Mouse (Mus musculus): Measurements from ENCODE around the gene Adamtsl2. TPM values are rescaled to one million over a fixed set of nuclear protein-coding genes. Genes with fewer than 3 reads are reported as not detected.
A peak's percentile ranks its signal among the peaks of the same experiment; 100 is the strongest.

Gene Adamtsl2
- polyA plus RNA-seq, 1 experiment from 2014 or later: 4.0 TPM

DNA sequence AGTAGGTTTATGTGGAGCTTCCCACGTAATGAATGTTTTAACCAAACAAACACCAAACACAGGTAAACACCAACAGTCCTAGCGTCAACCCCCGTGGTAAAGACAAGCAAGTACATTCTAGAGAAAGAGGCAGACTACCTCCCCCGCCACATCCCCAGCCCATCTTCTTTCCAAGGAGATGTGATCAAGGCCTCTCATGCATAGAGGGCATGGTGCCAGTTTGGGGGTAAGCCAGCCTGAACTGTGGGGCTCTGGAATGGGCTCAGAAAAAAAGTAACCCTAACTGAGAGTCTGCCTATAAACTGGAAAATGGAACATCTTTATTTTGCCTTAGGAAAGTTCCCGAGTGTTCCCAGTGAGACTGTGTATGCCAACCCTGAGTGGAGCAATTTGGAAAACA lies 56.8 kb downstream of the Adamtsl2 start:
- WGBS: 67% methylated on average over 5 of the region's 5 CpGs
- H3K4me1 ChIP-seq (ENCODE audit: control insufficient read depth, insufficient read depth, low read length): no peaks in the 10 kb centered on the region
- ATAC-seq (ENCODE audit: insufficient read depth, low FRiP score): no peak

DNA sequence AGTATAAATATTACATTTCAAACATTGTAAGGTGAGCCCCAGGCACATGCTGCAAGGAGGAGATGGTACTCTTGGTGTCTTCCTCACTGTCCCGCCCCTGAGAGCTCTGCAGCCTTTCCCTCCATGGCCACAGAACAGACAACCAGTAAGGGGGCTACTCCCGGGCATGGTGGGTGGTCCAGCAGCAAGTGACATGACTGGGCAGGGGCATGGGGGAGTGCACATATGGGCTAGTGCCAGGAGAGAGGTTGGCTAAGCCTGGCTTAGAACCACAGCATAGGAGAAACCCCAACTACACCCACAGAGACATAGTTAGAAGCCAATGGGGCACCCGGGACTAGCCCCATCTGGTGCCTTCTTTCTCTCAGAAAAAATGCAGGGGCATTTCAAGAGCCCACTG lies 57.2 kb downstream of the Adamtsl2 start:
- no peak for ATAC-seq (ENCODE audit: insufficient read depth, low FRiP score)
- Histone ChIP-seq H3K4me2 (ENCODE audit: low read depth, low read length) (no peak overlapping the region), H3K27ac (ENCODE audit: low read length) (no peak overlapping the region), H3K27me3 (ENCODE audit: control insufficient read depth, insufficient read depth, low read length) (no peaks in the 10 kb centered on the region; the same call in 1 of the 2 replicates), H3K9ac (ENCODE audit: low read length) (no peak overlapping the region), H3K36me3 (ENCODE audit: control insufficient read depth, insufficient read depth, low read length) (no peaks in the 10 kb centered on the region), H3K4me3 (replicated peaks; ENCODE audit: low read length) (no peak overlapping the region), H3K9me3 (replicated peaks; ENCODE audit: control insufficient read depth, low read length) (no peaks in the 10 kb centered on the region), H3K4me1 (ENCODE audit: control insufficient read depth, insufficient read depth, low read length) (no peaks in the 10 kb centered on the region)
- WGBS: 68% methylated on average over 3 of the region's 3 CpGs

More for the DNA sequence above, 56.8 kb downstream of the Adamtsl2 start:
- Histone ChIP-seq H3K36me3 (ENCODE audit: control insufficient read depth, insufficient read depth, low read length) (no peaks in the 10 kb centered on the region), H3K9me3 (replicated peaks; ENCODE audit: control insufficient read depth, low read length) (no peaks in the 10 kb centered on the region), H3K9ac (ENCODE audit: low read length) (no peak overlapping the region), H3K4me2 (ENCODE audit: low read depth, low read length) (no peak overlapping the region), H3K4me3 (replicated peaks; ENCODE audit: low read length) (no peak overlapping the region), H3K27me3 (ENCODE audit: control insufficient read depth, insufficient read depth, low read length) (no peaks in the 10 kb centered on the region; the same call in 1 of the 2 replicates), H3K27ac (ENCODE audit: low read length) (no peak overlapping the region)

DNA sequence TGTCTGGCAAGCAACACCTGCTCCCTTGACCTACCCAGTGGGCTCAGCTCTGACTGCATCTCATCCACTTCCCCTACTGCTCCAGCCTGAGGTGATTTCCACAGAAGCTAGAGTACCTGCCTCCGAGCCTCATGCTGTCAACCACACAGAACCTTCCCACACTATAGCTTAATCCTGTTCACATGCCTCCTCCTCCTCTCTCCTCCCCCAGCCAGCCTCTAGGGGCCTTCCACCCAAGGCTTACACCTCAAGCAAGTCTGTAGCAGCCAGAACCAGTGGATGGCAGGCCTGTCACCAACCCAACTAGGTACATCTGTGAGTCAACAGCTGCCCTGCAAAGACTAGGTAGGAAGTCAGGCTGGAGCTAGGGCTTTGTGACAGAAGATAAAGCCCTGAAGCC lies 57.6 kb downstream of the Adamtsl2 start:
- no peaks in the 10 kb centered on the region for H3K36me3 ChIP-seq (ENCODE audit: control insufficient read depth, insufficient read depth, low read length)
- no peaks in the 10 kb centered on the region for H3K4me1 ChIP-seq (ENCODE audit: control insufficient read depth, insufficient read depth, low read length)
- ATAC-seq (ENCODE audit: insufficient read depth, low FRiP score): no peak
- no peak overlapping the region for H3K27ac ChIP-seq (ENCODE audit: low read length)
- no peaks in the 10 kb centered on the region; the same call in 1 of the 2 replicates for H3K27me3 ChIP-seq (ENCODE audit: control insufficient read depth, insufficient read depth, low read length)
- no peak overlapping the region for H3K4me2 ChIP-seq (ENCODE audit: low read depth, low read length)
- H3K9ac ChIP-seq (ENCODE audit: low read length): no peak overlapping the region
- H3K9me3 ChIP-seq (replicated peaks; ENCODE audit: control insufficient read depth, low read length): no peaks in the 10 kb centered on the region
- 67% methylated on average over 1 of the region's 1 CpGs for WGBS
- H3K4me3 ChIP-seq (replicated peaks; ENCODE audit: low read length): no peak overlapping the region

DNA sequence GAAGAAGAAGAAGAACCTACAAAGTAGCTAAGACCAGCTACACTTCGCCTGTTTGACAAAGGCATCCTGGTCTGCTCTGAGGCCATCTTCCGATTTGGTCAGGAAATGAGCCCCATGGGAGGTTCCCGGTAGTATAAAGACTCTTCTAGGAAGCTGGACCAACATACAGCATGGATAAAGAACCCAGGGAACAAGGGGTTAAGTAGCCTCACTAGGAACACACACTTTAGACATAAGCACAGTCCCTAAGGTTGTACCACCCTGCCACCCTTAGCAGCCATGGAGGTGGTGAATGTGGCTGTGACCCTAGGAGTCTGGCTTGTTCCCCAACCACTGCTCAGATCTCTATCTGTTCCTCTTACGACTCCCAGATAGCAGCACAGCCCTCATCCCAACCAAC lies 59.2 kb downstream of the Adamtsl2 start:
- 56% methylated on average over 4 of the region's 4 CpGs for WGBS
- Histone ChIP-seq H3K27me3 (ENCODE audit: control insufficient read depth, insufficient read depth, low read length) (peaks cover 10% of the 10 kb centered on the region), H3K36me3 (ENCODE audit: control insufficient read depth, insufficient read depth, low read length) (no peaks in the 10 kb centered on the region), H3K4me2 (ENCODE audit: low read depth, low read length) (no peak overlapping the region), H3K9me3 (replicated peaks; ENCODE audit: control insufficient read depth, low read length) (no peaks in the 10 kb centered on the region), H3K4me1 (ENCODE audit: control insufficient read depth, insufficient read depth, low read length) (0 out of 2 replicates have a peak, but pooled peaks cover 3% of the 10 kb centered on the region), H3K27ac (ENCODE audit: low read length) (no peak overlapping the region), H3K4me3 (replicated peaks; ENCODE audit: low read length) (no peak overlapping the region), H3K9ac (ENCODE audit: low read length) (no peak overlapping the region)
- no peak for ATAC-seq (ENCODE audit: insufficient read depth, low FRiP score)

DNA sequence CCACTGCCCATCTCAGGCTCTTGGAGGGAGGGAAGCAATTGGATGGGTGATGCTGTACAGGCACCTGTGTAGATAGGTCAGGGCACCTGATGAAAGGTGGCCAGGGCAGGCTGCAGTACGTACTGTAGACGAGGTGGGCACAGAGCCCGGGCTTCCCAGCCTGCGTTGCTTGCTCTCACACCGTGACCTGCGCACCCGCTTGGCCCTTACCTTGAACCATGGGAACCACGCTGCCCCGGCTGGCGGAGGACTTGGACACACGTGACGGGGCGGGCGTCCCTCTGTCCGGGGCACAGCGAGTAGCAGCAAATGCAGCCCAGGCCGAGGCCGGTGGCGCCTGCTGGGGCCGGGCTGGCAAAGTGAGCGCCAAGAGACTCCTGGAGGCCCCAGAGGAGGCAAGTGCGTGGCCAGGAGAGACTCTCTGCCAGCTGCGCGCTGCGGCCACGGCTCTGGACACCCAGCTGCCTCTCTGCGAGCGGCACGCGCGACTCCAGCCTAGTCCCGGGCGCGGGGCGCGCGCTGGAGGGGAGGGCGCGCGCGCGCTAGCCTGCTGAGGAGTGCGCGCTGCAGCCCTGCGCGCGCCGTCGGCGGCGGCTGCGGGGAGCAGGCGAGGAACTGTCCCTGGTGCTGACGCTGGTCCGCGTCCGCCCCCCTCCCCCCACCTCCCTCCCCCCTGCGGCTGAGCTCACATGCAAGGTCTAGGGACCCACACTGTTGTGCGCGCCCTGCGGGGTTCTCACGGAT lies 62.9 kb downstream of the Adamtsl2 start, which contains the start of gene Fam163b:
TSS of gene Fam163b (minus strand) at position 542 of the 744 bp plus-strand sequence.
- H3K27me3 ChIP-seq (ENCODE audit: control insufficient read depth, insufficient read depth, low read length): peaks cover 10% of the 10 kb centered on the region
- peak within 1 kb of the TSS; percentile 54 for H3K4me2 ChIP-seq (ENCODE audit: low read depth, low read length)
- H3K9ac ChIP-seq (ENCODE audit: low read length): no peak within 1 kb of the TSS
- no peaks in the 10 kb centered on the region for H3K9me3 ChIP-seq (replicated peaks; ENCODE audit: control insufficient read depth, low read length)
- peak within 1 kb of the TSS; percentile 33 for H3K4me3 ChIP-seq (replicated peaks; ENCODE audit: low read length)
- H3K4me1 ChIP-seq (ENCODE audit: control insufficient read depth, insufficient read depth, low read length): 0 out of 2 replicates have a peak, but pooled peaks cover 3% of the 10 kb centered on the region
- H3K36me3 ChIP-seq (ENCODE audit: control insufficient read depth, insufficient read depth, low read length): no peaks in the 10 kb centered on the region
- no peak within 1 kb of the TSS for H3K27ac ChIP-seq (ENCODE audit: low read length)
- under 1% methylated on average over 59 of the region's 62 CpGs for WGBS
- peak; percentile 62; the same call in 1 of the 2 replicates for ATAC-seq (ENCODE audit: insufficient read depth, low FRiP score)

DNA sequence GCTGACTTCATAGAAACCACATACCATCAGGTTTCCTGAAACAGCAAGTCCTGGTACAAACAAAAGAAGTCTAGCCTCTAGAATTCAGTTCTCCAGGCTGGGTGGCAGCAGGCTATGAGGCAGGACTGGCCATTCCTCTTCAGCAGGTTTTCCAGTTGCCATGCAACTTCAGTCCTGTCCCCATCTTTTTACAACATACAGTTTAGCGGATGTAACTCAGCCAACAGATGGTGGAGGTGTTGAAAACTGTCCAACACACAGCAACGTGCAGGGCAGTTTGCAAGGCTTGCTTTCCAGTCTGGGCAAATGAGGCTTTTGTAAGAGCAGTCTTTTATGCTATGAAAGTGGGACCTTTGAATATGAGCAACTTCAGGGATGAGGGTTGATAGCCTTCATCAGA lies 65.8 kb downstream of the Adamtsl2 start:
- H3K36me3 ChIP-seq (ENCODE audit: control insufficient read depth, insufficient read depth, low read length): no peaks in the 10 kb centered on the region
- no peak for ATAC-seq (ENCODE audit: insufficient read depth, low FRiP score)

DNA sequence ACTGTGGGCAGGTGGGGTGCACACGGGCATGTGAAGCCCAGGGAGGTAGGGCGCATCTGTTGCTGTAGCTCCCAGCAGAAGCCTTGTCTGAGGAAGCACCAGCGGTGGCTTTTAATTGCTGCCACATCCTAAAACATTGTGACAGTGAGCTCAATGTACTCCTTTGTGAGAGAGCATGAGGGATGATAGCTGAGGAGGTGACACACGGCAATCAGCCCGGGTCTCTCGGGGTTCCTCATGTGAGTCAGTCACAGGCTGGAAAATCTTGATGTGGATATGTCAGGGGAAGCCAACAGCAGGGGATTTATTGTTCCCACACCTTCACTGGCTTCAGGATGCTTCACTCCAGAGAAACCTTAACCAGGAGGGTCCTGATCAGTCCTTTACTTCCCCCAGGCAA lies 67.7 kb downstream of the Adamtsl2 start:
- Histone ChIP-seq H3K36me3 (ENCODE audit: control insufficient read depth, insufficient read depth, low read length) (no peaks in the 10 kb centered on the region), H3K27me3 (ENCODE audit: control insufficient read depth, insufficient read depth, low read length) (peaks cover 10% of the 10 kb centered on the region), H3K4me2 (ENCODE audit: low read depth, low read length) (no peak overlapping the region), H3K4me1 (ENCODE audit: control insufficient read depth, insufficient read depth, low read length) (0 out of 2 replicates have a peak, but pooled peaks cover 3% of the 10 kb centered on the region), H3K9me3 (replicated peaks; ENCODE audit: control insufficient read depth, low read length) (no peaks in the 10 kb centered on the region), H3K27ac (ENCODE audit: low read length) (no peak overlapping the region), H3K4me3 (replicated peaks; ENCODE audit: low read length) (no peak overlapping the region), H3K9ac (ENCODE audit: low read length) (no peak overlapping the region)
- no peak for ATAC-seq (ENCODE audit: insufficient read depth, low FRiP score)
- WGBS: 81% methylated on average over 6 of the region's 6 CpGs

More for the DNA sequence above, 65.8 kb downstream of the Adamtsl2 start:
- Histone ChIP-seq H3K9ac (ENCODE audit: low read length) (no peak overlapping the region), H3K9me3 (replicated peaks; ENCODE audit: control insufficient read depth, low read length) (no peaks in the 10 kb centered on the region), H3K27ac (ENCODE audit: low read length) (no peak overlapping the region), H3K4me1 (ENCODE audit: control insufficient read depth, insufficient read depth, low read length) (0 out of 2 replicates have a peak, but pooled peaks cover 3% of the 10 kb centered on the region), H3K27me3 (ENCODE audit: control insufficient read depth, insufficient read depth, low read length) (peaks cover 10% of the 10 kb centered on the region), H3K4me3 (replicated peaks; ENCODE audit: low read length) (no peak overlapping the region), H3K4me2 (ENCODE audit: low read depth, low read length) (no peak overlapping the region)
- 65% methylated on average over 2 of the region's 2 CpGs for WGBS

DNA sequence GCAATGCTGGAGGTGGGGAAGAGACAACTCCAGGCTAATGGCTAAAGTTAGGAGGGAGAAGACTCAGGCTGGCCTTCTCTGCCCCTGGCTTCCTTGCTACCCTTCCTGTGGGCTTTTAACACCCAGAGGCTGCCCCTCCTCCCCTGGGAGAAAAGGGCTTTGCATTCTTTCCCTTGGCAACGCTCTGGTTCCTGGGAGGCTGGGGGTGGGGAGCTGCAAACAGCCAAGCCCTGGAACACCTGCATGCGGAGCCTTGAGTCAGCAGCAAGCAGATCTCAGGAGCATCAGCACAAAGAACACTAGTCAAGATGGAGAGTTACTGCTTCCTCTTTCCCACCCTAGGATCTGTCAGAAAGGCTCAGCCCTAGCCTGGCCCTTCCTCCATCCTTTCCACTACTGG lies 70.3 kb downstream of the Adamtsl2 start:
- Histone ChIP-seq H3K9ac (ENCODE audit: low read length) (no peak overlapping the region), H3K4me1 (ENCODE audit: control insufficient read depth, insufficient read depth, low read length) (peaks cover 5% of the 10 kb centered on the region; the same call in 1 of the 2 replicates), H3K27ac (ENCODE audit: low read length) (no peak overlapping the region), H3K9me3 (replicated peaks; ENCODE audit: control insufficient read depth, low read length) (no peaks in the 10 kb centered on the region), H3K4me3 (replicated peaks; ENCODE audit: low read length) (no peak overlapping the region), H3K4me2 (ENCODE audit: low read depth, low read length) (no peak overlapping the region), H3K36me3 (ENCODE audit: control insufficient read depth, insufficient read depth, low read length) (no peaks in the 10 kb centered on the region), H3K27me3 (ENCODE audit: control insufficient read depth, insufficient read depth, low read length) (no peaks in the 10 kb centered on the region)
- ATAC-seq (ENCODE audit: insufficient read depth, low FRiP score): no peak
- 6% methylated on average over 2 of the region's 2 CpGs for WGBS

DNA sequence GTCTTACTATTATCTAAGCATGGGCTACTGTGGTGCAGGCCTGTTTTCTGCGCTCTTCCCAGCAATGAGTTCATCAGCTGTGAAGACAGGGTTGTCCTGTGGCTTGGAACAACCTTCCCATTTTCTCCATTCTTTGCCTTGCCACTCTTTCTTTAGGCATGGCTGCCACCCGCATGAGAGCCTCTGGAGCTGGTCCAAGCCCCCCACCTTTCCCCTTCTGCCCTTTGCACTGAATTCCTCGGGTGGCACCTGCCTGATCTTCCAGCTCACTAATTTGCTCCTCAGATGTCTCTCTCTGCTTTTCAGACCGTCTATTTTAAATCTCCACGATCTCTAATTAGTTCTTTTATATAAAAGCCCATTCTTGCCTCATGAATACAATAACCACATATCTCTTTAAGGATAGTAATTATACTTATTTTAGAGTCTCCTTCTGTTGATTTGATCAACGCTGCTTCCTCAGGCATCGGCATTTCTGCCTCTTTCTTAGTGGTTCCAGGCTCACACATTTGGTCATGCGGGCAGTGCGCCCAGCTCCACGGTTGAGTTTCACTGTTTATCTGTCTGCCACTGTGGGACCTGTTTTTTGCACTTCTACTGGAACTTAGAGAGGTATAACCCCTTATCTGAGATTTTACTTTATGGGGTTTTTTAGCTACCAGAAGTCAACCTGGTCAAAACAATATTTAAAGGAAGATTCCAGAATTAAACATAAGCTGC lies 75.4 kb downstream of the Adamtsl2 start:
- no peak overlapping the region for H3K4me2 ChIP-seq (ENCODE audit: low read depth, low read length)
- no peak for ATAC-seq (ENCODE audit: insufficient read depth, low FRiP score)
- no peaks in the 10 kb centered on the region for H3K36me3 ChIP-seq (ENCODE audit: control insufficient read depth, insufficient read depth, low read length)
- H3K27me3 ChIP-seq (ENCODE audit: control insufficient read depth, insufficient read depth, low read length): no peaks in the 10 kb centered on the region
- no peak overlapping the region for H3K9ac ChIP-seq (ENCODE audit: low read length)
- no peaks in the 10 kb centered on the region for H3K9me3 ChIP-seq (replicated peaks; ENCODE audit: control insufficient read depth, low read length)
- 77% methylated on average over 10 of the region's 10 CpGs for WGBS
- H3K4me1 ChIP-seq (ENCODE audit: control insufficient read depth, insufficient read depth, low read length): peaks cover 5% of the 10 kb centered on the region; the same call in 1 of the 2 replicates
- no peak overlapping the region for H3K27ac ChIP-seq (ENCODE audit: low read length)
- H3K4me3 ChIP-seq (replicated peaks; ENCODE audit: low read length): no peak overlapping the region

Data from stomach, embryonic 16.5 days (tissue).